Mouse (Mus musculus) neural tube, embryonic 12.5 days (tissue): ENCODE results near the gene Rbfox3. TPM values are rescaled to one million over a fixed set of nuclear protein-coding genes. Genes with fewer than 3 reads are reported as not detected.

Experiments
- ATAC-seq: fragments of 200-750 bp; cut with Nextera tagmentation; 2 replicates; pipeline ENCODE4 v1.8.0; 2017; ENCODE audit warnings: low read depth, mild to moderate bottlenecking, moderate TSS enrichment, moderate library complexity; ENCODE audit not compliant: low FRiP score
- H3K27ac ChIP-seq: fragments of 300-500 bp; sonication (generic); 2 replicates; pipeline ENCODE4 v1.5.1; 2016
- H3K27me3 ChIP-seq: fragments of 300-500 bp; sonication (generic); replicated peaks from 2 replicates; pipeline ENCODE4 v1.6.1; 2016; ENCODE audit warnings: mild to moderate bottlenecking
- H3K36me3 ChIP-seq: fragments of 300-500 bp; sonication (generic); 2 replicates; pipeline ENCODE4 v1.6.1; 2016; ENCODE audit warnings: mild to moderate bottlenecking
- H3K4me1 ChIP-seq: fragments of 300-500 bp; sonication (generic); 2 replicates; pipeline ENCODE4 v1.6.1; 2016
- H3K4me2 ChIP-seq: fragments of 300-500 bp; sonication (generic); replicated peaks from 2 replicates; pipeline ENCODE4 v1.6.1; 2016; ENCODE audit warnings: mild to moderate bottlenecking
- H3K4me3 ChIP-seq: fragments of 300-500 bp; sonication (generic); 2 replicates; pipeline ENCODE4 v1.5.1; 2016
- H3K9ac ChIP-seq: fragments of 300-500 bp; sonication (generic); 2 replicates; pipeline ENCODE4 v1.6.1; 2016; ENCODE audit warnings: mild to moderate bottlenecking
- H3K9me3 ChIP-seq: fragments of 300-500 bp; sonication (generic); 2 replicates; pipeline ENCODE4 v1.6.1; 2016; ENCODE audit warnings: mild to moderate bottlenecking
- WGBS: fragments of 180-500 bp; shearing (Covaris S2); methylation state at CpG from one replicate; pipeline ENCODE4 v1.1.7; 2016; 5-methylcytosine and 5-hydroxymethylcytosine counted together
- polyA plus RNA-seq: library from polyadenylated mRNA; unstranded; fragments of >200 nt; fragmentation: Nextera tagmentation; extraction: Ambion mirVana; gene quantifications from 2 replicates; pipeline ENCODE4 v1.2.1, GENCODE M21; 2016

Rbfox3 gene
- polyA plus RNA-seq, 1 experiment from 2014 or later = 52.6 TPM

- no peaks in the 10 kb centered on the region for H3K9me3 ChIP-seq
- no peaks in the 10 kb centered on the region for H3K27me3 ChIP-seq
- WGBS = 65% methylated on average over 11 of the region's 11 CpGs
- peaks cover 31% of the 10 kb centered on the region for H3K4me1 ChIP-seq
- no peak overlapping the region for H3K4me3 ChIP-seq
- no peaks in the 10 kb centered on the region for H3K36me3 ChIP-seq
- peak overlapping the region; percentile 43 for H3K27ac ChIP-seq
- no peak for ATAC-seq
- peak overlapping the region; percentile 23; the same call in 1 of the 2 replicates for H3K4me2 ChIP-seq
- H3K9ac ChIP-seq = no peak overlapping the region
Observed at GRCm38 (mm10) chr11:118874022-118874421, 37.4 kb downstream of the Rbfox3 start.

- Histone ChIP-seq H3K27me3 (no peaks in the 10 kb centered on the region), H3K4me2 (no peak overlapping the region), H3K4me3 (no peak overlapping the region), H3K9me3 (no peaks in the 10 kb centered on the region), H3K9ac (no peak overlapping the region), H3K27ac (no peak overlapping the region), H3K36me3 (peaks cover 5% of the 10 kb centered on the region; the same call in 1 of the 2 replicates), H3K4me1 (peaks cover 29% of the 10 kb centered on the region)
- ATAC-seq = no peak
- WGBS = 79% methylated on average over 10 of the region's 10 CpGs
Observed at GRCm38 (mm10) chr11:118871527-118871926, 39.9 kb downstream of the Rbfox3 start.

- Histone ChIP-seq H3K4me1 (peaks cover 17% of the 10 kb centered on the region), H3K27ac (no peak overlapping the region), H3K36me3 (peaks cover 3% of the 10 kb centered on the region; the same call in 1 of the 2 replicates), H3K4me3 (no peak overlapping the region), H3K9ac (no peak overlapping the region), H3K4me2 (no peak overlapping the region), H3K27me3 (no peaks in the 10 kb centered on the region), H3K9me3 (no peaks in the 10 kb centered on the region)
- ATAC-seq = no peak
- 74% methylated on average over 3 of the region's 3 CpGs for WGBS
Observed at GRCm38 (mm10) chr11:118863360-118863759, 48.0 kb downstream of the Rbfox3 start.

GRCm38 (mm10) chr11:118861801-118862431, 49.5 kb downstream of the Rbfox3 start:
- no peak overlapping the region for H3K9ac ChIP-seq
- WGBS = 91% methylated on average over 15 of the region's 15 CpGs
- H3K9me3 ChIP-seq = no peaks in the 10 kb centered on the region
- no peak overlapping the region for H3K27ac ChIP-seq
- ATAC-seq = no peak
- H3K4me3 ChIP-seq = no peak overlapping the region
- no peaks in the 10 kb centered on the region for H3K36me3 ChIP-seq
- peaks cover 20% of the 10 kb centered on the region for H3K4me1 ChIP-seq
- H3K4me2 ChIP-seq = no peak overlapping the region
- H3K27me3 ChIP-seq = no peaks in the 10 kb centered on the region

GRCm38 (mm10) chr11:118861246-118861645, 50.2 kb downstream of the Rbfox3 start:
- Histone ChIP-seq H3K9ac (no peak overlapping the region), H3K27me3 (no peaks in the 10 kb centered on the region), H3K4me3 (no peak overlapping the region), H3K4me1 (peaks cover 20% of the 10 kb centered on the region), H3K36me3 (no peaks in the 10 kb centered on the region), H3K4me2 (no peak overlapping the region), H3K27ac (no peak overlapping the region), H3K9me3 (no peaks in the 10 kb centered on the region)
- no peak for ATAC-seq
- WGBS = 92% methylated on average over 6 of the region's 6 CpGs

- Histone ChIP-seq H3K4me2 (no peak overlapping the region), H3K27ac (no peak overlapping the region), H3K9ac (no peak overlapping the region), H3K9me3 (no peaks in the 10 kb centered on the region), H3K4me1 (peaks cover 20% of the 10 kb centered on the region), H3K4me3 (no peak overlapping the region), H3K36me3 (no peaks in the 10 kb centered on the region), H3K27me3 (no peaks in the 10 kb centered on the region)
- WGBS = 89% methylated on average over 8 of the region's 8 CpGs
- ATAC-seq = no peak
Observed at GRCm38 (mm10) chr11:118860812-118861211, 50.6 kb downstream of the Rbfox3 start.

GRCm38 (mm10) chr11:118859839-118860238, 51.6 kb downstream of the Rbfox3 start:
- Histone ChIP-seq H3K9me3 (no peaks in the 10 kb centered on the region), H3K4me3 (no peak overlapping the region), H3K4me1 (peaks cover 20% of the 10 kb centered on the region), H3K27me3 (no peaks in the 10 kb centered on the region), H3K4me2 (no peak overlapping the region), H3K36me3 (no peaks in the 10 kb centered on the region), H3K27ac (no peak overlapping the region), H3K9ac (no peak overlapping the region)
- no peak for ATAC-seq
- 83% methylated on average over 5 of the region's 5 CpGs for WGBS

- H3K27ac ChIP-seq = 0 out of 2 replicates have a peak overlapping the region, but pooled peaks have one; percentile 16
- H3K4me1 ChIP-seq = peaks cover 12% of the 10 kb centered on the region
- H3K4me2 ChIP-seq = no peak overlapping the region
- 72% methylated on average over 11 of the region's 11 CpGs for WGBS
- no peak for ATAC-seq
- no peaks in the 10 kb centered on the region for H3K27me3 ChIP-seq
- H3K4me3 ChIP-seq = no peak overlapping the region
- H3K9me3 ChIP-seq = no peaks in the 10 kb centered on the region
- no peaks in the 10 kb centered on the region for H3K36me3 ChIP-seq
- H3K9ac ChIP-seq = no peak overlapping the region
Observed at GRCm38 (mm10) chr11:118858305-118858704, 53.1 kb downstream of the Rbfox3 start.

GRCm38 (mm10) chr11:118851391-118851790, 60.0 kb downstream of the Rbfox3 start:
- WGBS = 81% methylated on average over 6 of the region's 6 CpGs
- Histone ChIP-seq H3K36me3 (no peaks in the 10 kb centered on the region), H3K4me3 (no peak overlapping the region), H3K4me1 (peaks cover 10% of the 10 kb centered on the region), H3K27ac (no peak overlapping the region), H3K9me3 (no peaks in the 10 kb centered on the region), H3K9ac (no peak overlapping the region), H3K4me2 (no peak overlapping the region), H3K27me3 (no peaks in the 10 kb centered on the region)
- no peak for ATAC-seq

- Histone ChIP-seq H3K4me3 (no peak overlapping the region), H3K9ac (no peak overlapping the region), H3K4me2 (no peak overlapping the region), H3K9me3 (no peaks in the 10 kb centered on the region), H3K27ac (no peak overlapping the region), H3K27me3 (no peaks in the 10 kb centered on the region), H3K4me1 (peaks cover 14% of the 10 kb centered on the region), H3K36me3 (no peaks in the 10 kb centered on the region)
- ATAC-seq = no peak
- WGBS = 87% methylated on average over 7 of the region's 7 CpGs
Observed at GRCm38 (mm10) chr11:118847986-118848385, 63.4 kb downstream of the Rbfox3 start.

GRCm38 (mm10) chr11:118840992-118841391, 70.4 kb downstream of the Rbfox3 start:
- no peak overlapping the region for H3K4me3 ChIP-seq
- WGBS = 73% methylated on average over 5 of the region's 5 CpGs
- no peak overlapping the region for H3K9ac ChIP-seq

GRCm38 (mm10) chr11:118838167-118838566, 73.2 kb downstream of the Rbfox3 start:
- ATAC-seq = no peak
- Histone ChIP-seq H3K4me3 (no peak overlapping the region), H3K36me3 (no peaks in the 10 kb centered on the region), H3K27me3 (no peaks in the 10 kb centered on the region), H3K9ac (no peak overlapping the region), H3K4me2 (no peak overlapping the region), H3K9me3 (no peaks in the 10 kb centered on the region), H3K27ac (no peak overlapping the region), H3K4me1 (peaks cover 36% of the 10 kb centered on the region)
- WGBS = 59% methylated on average over 4 of the region's 4 CpGs

More at GRCm38 (mm10) chr11:118840992-118841391, 70.4 kb downstream of the Rbfox3 start:
- ATAC-seq = no peak
- Histone ChIP-seq H3K27me3 (no peaks in the 10 kb centered on the region), H3K27ac (no peak overlapping the region), H3K4me1 (peaks cover 31% of the 10 kb centered on the region), H3K9me3 (no peaks in the 10 kb centered on the region), H3K4me2 (no peak overlapping the region), H3K36me3 (no peaks in the 10 kb centered on the region)

GRCm38 (mm10) chr11:118836889-118837288, 74.5 kb downstream of the Rbfox3 start:
- Histone ChIP-seq H3K36me3 (no peaks in the 10 kb centered on the region), H3K9me3 (no peaks in the 10 kb centered on the region), H3K27ac (no peak overlapping the region), H3K4me3 (no peak overlapping the region), H3K4me1 (peaks cover 36% of the 10 kb centered on the region), H3K4me2 (no peak overlapping the region), H3K9ac (no peak overlapping the region), H3K27me3 (no peaks in the 10 kb centered on the region)
- 72% methylated on average over 4 of the region's 4 CpGs for WGBS
- ATAC-seq = no peak
